Mouse (Mus musculus): ENCODE results near the gene Sgpp2. TPM values are rescaled to one million over a fixed set of nuclear protein-coding genes. Genes with fewer than 3 reads are reported as not detected.

Sgpp2 gene
- polyA plus RNA-seq, 1 experiment: 0.02 TPM

DNA sequence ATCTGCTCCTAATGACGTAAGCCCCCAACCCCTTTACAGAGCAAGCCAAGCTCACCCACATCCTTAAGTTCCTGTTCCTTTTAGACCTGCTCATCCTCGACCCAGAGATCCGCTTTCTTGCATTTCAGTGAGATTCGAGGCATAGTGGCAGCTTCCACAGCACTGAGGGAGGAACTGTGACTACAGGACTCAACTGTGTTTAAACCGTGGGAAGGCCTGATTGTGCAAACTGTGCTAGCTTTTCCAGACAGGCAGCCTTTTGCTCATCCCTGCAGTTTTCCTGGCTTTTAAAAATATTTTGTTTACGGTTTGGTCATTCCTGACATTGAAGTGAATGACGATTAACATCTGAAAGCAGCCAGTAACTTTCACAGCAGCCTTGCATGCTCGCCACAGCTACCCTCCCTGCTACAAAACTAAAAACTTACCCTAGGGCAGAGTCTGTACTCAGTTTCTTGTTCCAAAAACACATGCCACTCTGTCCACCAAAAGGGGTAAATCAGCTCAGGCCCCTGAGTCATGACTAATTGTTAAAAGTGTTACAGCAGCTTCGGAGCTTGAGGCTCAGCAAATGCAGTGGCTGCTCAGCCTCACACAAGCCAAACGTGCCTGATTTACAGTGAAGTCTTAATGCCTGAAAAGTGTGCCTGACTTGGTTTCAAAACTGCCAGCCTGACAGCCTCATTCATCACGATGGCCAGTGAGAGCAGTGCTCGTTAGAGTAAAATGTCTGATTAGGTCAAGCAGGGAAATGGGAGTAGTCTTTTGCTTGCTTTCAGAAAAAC, 141.1 kb downstream of the Sgpp2 start:
- Histone ChIP-seq H3K27me3 (ENCODE audit: control insufficient read depth, insufficient read depth, low read length) (no peaks in the 10 kb centered on the region), H3K4me3 (ENCODE audit: extremely low read depth, insufficient read depth, insufficient read length) (no peak overlapping the region), H3K4me1 (ENCODE audit: control insufficient read depth, insufficient read depth, insufficient read length) (no peaks in the 10 kb centered on the region), H3K36me3 (ENCODE audit: control insufficient read depth, insufficient read depth, low read length) (peaks cover 31% of the 10 kb centered on the region), H3K27ac (ENCODE audit: insufficient read depth, low read length) (no peak overlapping the region)
- DNase-seq (ENCODE audit: low read depth in 1 of 2, low spot score in 2 of 2): no peak
- TF ChIP-seq CTCF (IDR thresholded peaks at IDR 0.05; ENCODE audit: extremely low read depth, insufficient read depth, insufficient read length, insufficient replicate concordance): no peak
- TF ChIP-seq POLR2A (IDR thresholded peaks at IDR 0.05; ENCODE audit: low read depth, low read length): no peak
- 91% methylated on average over 12 of the region's 12 CpGs for WGBS

DNA sequence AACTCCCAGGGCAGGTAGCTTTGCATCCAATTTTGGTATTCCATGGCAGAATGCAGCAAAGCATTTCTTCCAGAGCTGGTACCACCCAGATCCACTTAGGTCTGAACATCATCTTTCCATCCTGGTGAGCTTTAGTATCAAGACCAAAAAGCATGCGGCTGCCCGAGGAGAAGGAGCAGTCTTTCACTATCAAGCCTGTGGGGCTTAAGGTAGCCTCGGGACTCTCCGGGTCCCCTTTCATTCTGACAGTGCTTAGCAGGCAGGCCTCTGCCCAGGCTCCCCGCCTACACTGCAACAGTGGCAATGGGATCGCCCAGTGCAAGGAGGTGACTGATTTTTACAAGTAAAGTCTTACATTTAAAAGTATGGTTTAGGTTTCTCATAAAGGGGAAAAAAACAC, 142.4 kb downstream of the Sgpp2 start:
- 90% methylated on average over 6 of the region's 6 CpGs for WGBS
- TF ChIP-seq CTCF (IDR thresholded peaks at IDR 0.05; ENCODE audit: extremely low read depth, insufficient read depth, insufficient read length, insufficient replicate concordance) (no peak), POLR2A (IDR thresholded peaks at IDR 0.05; ENCODE audit: low read depth, low read length) (no peak)
- no peak for DNase-seq (ENCODE audit: low read depth in 1 of 2, low spot score in 2 of 2)
- Histone ChIP-seq H3K4me3 (ENCODE audit: extremely low read depth, insufficient read depth, insufficient read length) (no peak overlapping the region), H3K4me1 (ENCODE audit: control insufficient read depth, insufficient read depth, insufficient read length) (no peaks in the 10 kb centered on the region), H3K36me3 (ENCODE audit: control insufficient read depth, insufficient read depth, low read length) (peaks cover 34% of the 10 kb centered on the region), H3K27me3 (ENCODE audit: control insufficient read depth, insufficient read depth, low read length) (no peaks in the 10 kb centered on the region), H3K27ac (ENCODE audit: insufficient read depth, low read length) (no peak overlapping the region)

DNA sequence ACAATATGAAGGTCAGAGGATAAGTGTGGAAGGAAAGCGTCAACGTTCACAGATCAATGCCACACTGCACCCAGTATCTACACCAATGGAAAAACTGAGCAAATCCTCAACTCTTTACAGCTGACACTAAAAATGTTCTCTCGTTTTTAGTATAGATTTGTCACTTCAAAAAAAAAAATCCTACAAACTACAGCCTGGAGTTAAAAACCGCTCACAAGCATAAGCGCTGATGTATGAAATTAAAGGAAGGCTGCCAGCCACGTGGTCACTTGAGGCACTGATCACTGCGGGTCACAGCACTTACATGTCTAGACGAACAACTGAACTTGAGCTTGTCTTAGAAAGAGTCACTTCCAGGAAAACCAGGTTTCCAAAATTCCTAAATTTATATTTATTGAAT, 143.7 kb downstream of the Sgpp2 start:
- no peak for DNase-seq (ENCODE audit: low read depth in 1 of 2, low spot score in 2 of 2)
- Histone ChIP-seq H3K27me3 (ENCODE audit: control insufficient read depth, insufficient read depth, low read length) (no peaks in the 10 kb centered on the region), H3K4me3 (ENCODE audit: extremely low read depth, insufficient read depth, insufficient read length) (no peak overlapping the region), H3K36me3 (ENCODE audit: control insufficient read depth, insufficient read depth, low read length) (peaks cover 36% of the 10 kb centered on the region), H3K4me1 (ENCODE audit: control insufficient read depth, insufficient read depth, insufficient read length) (no peaks in the 10 kb centered on the region), H3K27ac (ENCODE audit: insufficient read depth, low read length) (no peak overlapping the region)
- no peak for TF ChIP-seq CTCF (IDR thresholded peaks at IDR 0.05; ENCODE audit: extremely low read depth, insufficient read depth, insufficient read length, insufficient replicate concordance)
- TF ChIP-seq POLR2A (IDR thresholded peaks at IDR 0.05; ENCODE audit: low read depth, low read length): no peak
- WGBS: 92% methylated on average over 8 of the region's 8 CpGs

DNA sequence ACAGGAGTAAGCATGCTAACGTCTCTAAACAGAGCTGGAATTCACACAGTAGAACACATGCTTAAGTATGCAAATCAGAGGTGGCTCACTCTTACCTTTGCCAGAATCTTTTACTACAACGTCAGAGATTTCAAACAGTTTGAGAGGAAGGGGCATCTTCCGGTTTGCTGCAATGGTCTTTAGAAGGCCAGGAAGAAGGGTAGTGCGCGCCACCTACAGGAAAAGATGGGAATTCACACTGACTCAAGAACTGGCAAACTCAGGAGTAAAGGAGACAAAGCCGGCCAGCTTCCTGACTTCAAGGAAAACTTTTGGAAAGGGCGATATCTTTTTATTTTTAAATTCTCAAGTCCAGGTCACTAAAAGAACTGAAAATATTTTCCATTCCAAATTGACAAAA, 144.5 kb downstream of the Sgpp2 start:
- H3K27me3 ChIP-seq (ENCODE audit: control insufficient read depth, insufficient read depth, low read length): no peaks in the 10 kb centered on the region
- DNase-seq (ENCODE audit: low read depth in 1 of 2, low spot score in 2 of 2): peak in 1 of 2 experiments; percentile 16
- TF ChIP-seq POLR2A (IDR thresholded peaks at IDR 0.05; ENCODE audit: low read depth, low read length): no peak
- TF ChIP-seq CTCF (IDR thresholded peaks at IDR 0.05; ENCODE audit: extremely low read depth, insufficient read depth, insufficient read length, insufficient replicate concordance): peak; percentile 47; the same call in 1 of the 2 replicates
- no peaks in the 10 kb centered on the region for H3K4me1 ChIP-seq (ENCODE audit: control insufficient read depth, insufficient read depth, insufficient read length)
- peaks cover 37% of the 10 kb centered on the region for H3K36me3 ChIP-seq (ENCODE audit: control insufficient read depth, insufficient read depth, low read length)
- H3K27ac ChIP-seq (ENCODE audit: insufficient read depth, low read length): no peak overlapping the region
- 63% methylated on average over 7 of the region's 7 CpGs for WGBS
- H3K4me3 ChIP-seq (ENCODE audit: extremely low read depth, insufficient read depth, insufficient read length): no peak overlapping the region

Other genes starting within 250 kb of the Sgpp2 start
- 0.26 TPM in 1 of 2 replicates, not detected in the other for gene Pax3, start 113.2 kb upstream of the Sgpp2 start, polyA plus RNA-seq (2012; rRNA removed)
- 6.6 and 8.7 TPM in 2 replicates for gene Farsb, start 178.6 kb downstream of the Sgpp2 start, polyA plus RNA-seq (2012; rRNA removed)
- gene Mogat1, start 200.6 kb downstream of the Sgpp2 start, polyA plus RNA-seq (2012; rRNA removed): 0.88 TPM in 1 of 2 replicates, not detected in the other
- gene BC035947, start 201.8 kb downstream of the Sgpp2 start, polyA plus RNA-seq (2012; rRNA removed): 0.02 TPM in 1 of 2 replicates, not detected in the other